Mouse (Mus musculus) splenic B cell, adult 2 months (primary cell): Measurements from ENCODE around the gene Tek.

ENCODE experiments used
- DNase-seq: peaks from one replicate; pipeline ENCODE4 v3.0.0-alpha.2; 2011; ENCODE audit warnings: low read depth, low spot score
- H3K27me3 ChIP-seq: 2 replicates; pipeline ENCODE4 v1.6.1; 2012; ENCODE audit warnings: mild to moderate bottlenecking, low read length, moderate library complexity, mixed read lengths; ENCODE audit not compliant: control insufficient read depth, poor library complexity, insufficient read depth, severe bottlenecking
- H3K36me3 ChIP-seq: 2 replicates; pipeline ENCODE4 v1.6.1; 2012; ENCODE audit warnings: mild to moderate bottlenecking, low read length, moderate library complexity, mixed read lengths; ENCODE audit not compliant: control insufficient read depth, poor library complexity, insufficient read depth, severe bottlenecking

The Tek gene

GRCm38 (mm10) chr4:94900744-94901143 is 161.7 kb downstream of the Tek start:
- H3K27me3 ChIP-seq = no peaks in the 10 kb centered on the region
- DNase-seq = peak; percentile 16

GRCm38 (mm10) chr4:94901780-94902179 is 162.7 kb downstream of the Tek start:
- no peaks in the 10 kb centered on the region for H3K27me3 ChIP-seq
- no peaks in the 10 kb centered on the region for H3K36me3 ChIP-seq
- no peak for DNase-seq

More at GRCm38 (mm10) chr4:94900744-94901143, 161.7 kb downstream of the Tek start:
- no peaks in the 10 kb centered on the region for H3K36me3 ChIP-seq
